Mouse (Mus musculus) olfactory bulb, adult 2 months (tissue): ENCODE data around the gene Matn1. TPM values are rescaled to one million over a fixed set of nuclear protein-coding genes. Genes with fewer than 3 reads are reported as not detected.

Experiments
- H3K27ac ChIP-seq: fragments of 200-500 bp; 2 replicates; pipeline ENCODE4 v1.5.1; 2012; ENCODE audit warnings: low read depth, low read length; ENCODE audit not compliant: insufficient read depth
- H3K4me1 ChIP-seq: fragments of 200-500 bp; 2 replicates; pipeline ENCODE4 v1.6.1; 2012; ENCODE audit warnings: low read length; ENCODE audit not compliant: control insufficient read depth, insufficient read depth
- H3K4me3 ChIP-seq: fragments of 200-500 bp; 2 replicates; pipeline ENCODE4 v1.5.1; 2012; ENCODE audit warnings: mild to moderate bottlenecking, low read depth, low read length, moderate library complexity; ENCODE audit not compliant: insufficient read depth
- CTCF ChIP-seq: fragments of 200-500 bp; IDR thresholded peaks from 2 replicates; pipeline ENCODE4 v1.5.1; 2012; ENCODE audit warnings: low read depth, mild to moderate bottlenecking, low read length, moderate library complexity; ENCODE audit not compliant: insufficient read depth
- POLR2A ChIP-seq: fragments of 200-500 bp; IDR thresholded peaks from 2 replicates; pipeline ENCODE4 v1.6.1; 2012; ENCODE audit warnings: mild to moderate bottlenecking, low read depth, low read length, moderate library complexity; ENCODE audit not compliant: insufficient read depth
- WGBS: fragments of 180-500 bp; shearing (Covaris S2); methylation state at CpG from one replicate; pipeline ENCODE4 v1.1.7; 2018; 5-methylcytosine and 5-hydroxymethylcytosine counted together
- polyA plus RNA-seq: library from polyadenylated mRNA; stranded (reverse); fragments of >200 nt; gene quantifications from 2 replicates; pipeline ENCODE4 v1.2.4, GENCODE M21; 2012; ENCODE audit warnings: low replicate concordance; ENCODE audit not compliant: missing spikeins, insufficient read depth, insufficient read length

Gene Matn1
- polyA plus RNA-seq: not detected in 2 replicates

DNA sequence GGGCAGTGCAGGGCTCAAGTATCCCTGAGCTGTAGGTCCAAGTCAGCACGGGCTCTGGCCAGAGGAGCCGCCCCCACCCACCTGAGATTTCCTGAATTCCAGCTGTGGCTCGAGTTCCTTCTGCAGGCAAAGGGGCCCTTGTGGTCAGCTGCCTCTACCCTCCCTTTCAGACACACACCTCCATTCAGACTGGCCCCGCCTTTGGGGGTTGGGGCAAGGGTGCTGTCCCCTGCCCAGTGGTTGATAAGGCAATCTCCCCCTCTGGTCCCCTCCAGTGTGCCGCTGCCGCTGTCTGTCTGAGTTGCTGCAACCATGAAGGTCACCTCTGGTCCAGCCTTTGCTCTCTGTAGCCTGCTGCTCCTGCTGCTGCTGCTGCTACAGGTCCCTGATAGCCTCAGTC, at the start of gene Matn1:
Matn1 (plus strand) TSS at position 274 of the 400 bp plus-strand sequence.
- H3K4me1 ChIP-seq: no peaks in the 10 kb centered on the region
- H3K27ac ChIP-seq: no peak within 1 kb of the TSS
- TF ChIP-seq POLR2A (no peak), CTCF (no peak)
- WGBS: 69% methylated on average over 6 of the region's 6 CpGs
- no peak within 1 kb of the TSS for H3K4me3 ChIP-seq

DNA sequence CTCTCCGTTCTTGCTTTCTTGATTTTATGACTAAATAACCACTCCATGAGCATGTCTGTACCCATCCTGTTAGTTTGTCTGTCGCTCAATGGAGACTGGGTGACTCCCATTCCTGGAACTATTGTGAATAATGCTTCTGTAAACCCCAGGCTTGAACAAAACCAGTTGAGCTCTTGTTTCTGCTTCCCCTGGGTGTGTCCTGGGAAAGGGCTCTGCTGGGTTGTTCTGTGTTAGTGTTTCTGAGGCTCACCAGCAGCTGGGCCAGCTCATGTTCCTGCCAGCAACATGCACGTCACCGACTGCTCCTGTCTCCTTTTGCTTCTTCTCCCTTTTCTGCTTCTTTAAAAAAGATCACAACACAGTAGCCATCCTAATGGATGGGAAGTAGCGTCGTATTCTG, 48.5 kb upstream of the Matn1 start:
- Histone ChIP-seq H3K4me3 (no peak overlapping the region), H3K27ac (no peak overlapping the region), H3K4me1 (peaks cover 3% of the 10 kb centered on the region; the same call in 1 of the 2 replicates)
- 92% methylated on average over 6 of the region's 6 CpGs for WGBS
- TF ChIP-seq POLR2A (no peak), CTCF (no peak)

DNA sequence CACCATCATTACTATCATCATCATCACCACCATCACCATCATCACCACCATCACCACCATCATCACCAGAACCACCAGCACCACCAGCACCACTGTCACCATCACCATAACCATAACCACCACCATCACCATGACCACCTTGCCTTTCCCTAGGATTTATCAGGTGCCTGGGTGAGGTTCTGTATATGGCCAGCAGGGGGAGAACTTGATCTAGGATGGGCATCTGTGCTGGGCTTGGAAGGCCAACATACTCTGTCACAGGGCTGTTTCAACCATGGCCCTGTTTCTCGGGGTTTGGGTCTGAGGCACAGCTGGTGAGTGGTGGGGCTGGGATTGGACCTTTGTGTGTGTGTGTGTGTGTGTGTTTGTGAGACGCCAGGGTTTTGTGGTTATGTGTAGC, 47.8 kb upstream of the Matn1 start:
- Histone ChIP-seq H3K4me3 (no peak overlapping the region), H3K4me1 (peaks cover 3% of the 10 kb centered on the region; the same call in 1 of the 2 replicates), H3K27ac (no peak overlapping the region)
- WGBS: 73% methylated on average over 2 of the region's 2 CpGs
- no peak for TF ChIP-seq CTCF
- no peak for TF ChIP-seq POLR2A

DNA sequence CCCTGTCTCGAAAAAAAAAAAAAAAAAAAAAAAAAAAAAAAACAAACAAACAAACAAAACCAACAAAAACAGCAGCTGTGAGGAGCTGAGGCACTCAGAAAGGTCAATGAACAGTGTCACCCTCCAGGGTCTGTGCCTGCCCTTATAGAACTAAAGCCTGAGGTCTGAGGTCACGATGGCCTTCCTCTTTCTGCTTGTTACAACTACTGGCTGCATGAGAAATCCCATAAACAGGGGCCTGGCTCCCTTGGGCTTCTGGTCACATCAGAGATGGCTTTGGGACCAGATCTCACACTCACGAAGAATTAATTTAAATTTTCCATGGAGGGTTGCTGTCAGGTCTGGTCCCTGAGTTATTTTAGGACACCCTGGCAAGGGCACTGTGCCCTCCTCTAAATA, 44.8 kb upstream of the Matn1 start:
- no peak for TF ChIP-seq CTCF
- no peak for TF ChIP-seq POLR2A
- Histone ChIP-seq H3K4me1 (no peaks in the 10 kb centered on the region), H3K27ac (no peak overlapping the region), H3K4me3 (no peak overlapping the region)
- 81% methylated on average over 3 of the region's 3 CpGs for WGBS

DNA sequence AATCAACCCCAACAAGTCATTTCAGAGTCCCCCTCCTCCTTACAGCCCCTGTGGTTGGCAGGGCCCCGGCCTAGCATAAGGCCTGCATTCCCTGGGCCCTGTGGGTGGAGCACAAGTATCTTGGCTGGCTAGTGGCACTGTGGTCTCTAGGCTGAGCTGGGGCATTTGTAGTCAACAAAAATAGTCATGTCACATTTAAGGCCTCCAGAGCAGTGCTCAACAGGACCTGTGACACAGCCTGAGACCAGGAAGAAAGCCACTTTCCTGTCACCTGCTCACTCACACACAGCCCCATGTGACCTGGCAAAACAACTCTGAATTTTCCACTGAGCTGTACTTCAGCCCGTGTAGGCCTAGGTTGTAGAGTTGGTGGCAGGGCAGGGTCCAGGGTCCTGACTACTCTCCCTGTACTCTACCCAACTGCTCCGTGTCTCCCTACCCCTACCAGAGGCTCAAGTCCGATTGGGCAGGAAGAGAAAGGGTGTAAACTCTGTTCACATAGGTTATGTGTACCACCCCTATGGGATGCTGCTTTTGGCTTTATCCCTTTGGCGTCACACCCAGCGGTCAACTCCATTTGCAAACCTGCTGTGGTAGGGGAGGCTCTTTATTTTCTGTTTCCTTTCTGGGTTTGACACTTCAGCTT, 44.3 kb upstream of the Matn1 start:
- no peak overlapping the region for H3K4me3 ChIP-seq
- H3K4me1 ChIP-seq: peaks cover 5% of the 10 kb centered on the region
- 87% methylated on average over 6 of the region's 6 CpGs for WGBS
- H3K27ac ChIP-seq: no peak overlapping the region
- no peak for TF ChIP-seq CTCF
- no peak for TF ChIP-seq POLR2A

DNA sequence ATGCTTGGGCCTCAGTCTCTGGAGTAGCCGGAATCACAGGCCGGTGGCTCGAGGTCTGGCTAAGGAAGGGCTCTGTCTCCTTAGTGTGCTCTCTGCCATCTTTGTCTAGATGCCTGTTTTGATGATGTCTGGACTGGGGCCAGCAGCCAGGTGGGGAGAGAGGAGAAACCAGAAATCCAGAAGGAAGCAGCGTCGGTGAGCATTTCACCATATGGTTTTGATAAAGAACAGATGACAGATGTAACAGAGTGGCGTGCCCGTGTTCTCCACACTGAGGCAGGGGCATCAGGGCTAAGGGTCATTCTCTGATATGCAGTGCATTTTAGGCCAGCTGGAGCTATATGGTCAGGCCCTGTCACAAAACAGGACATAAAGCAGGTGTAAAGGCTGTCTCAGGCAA, 43.4 kb upstream of the Matn1 start:
- 92% methylated on average over 7 of the region's 7 CpGs for WGBS
- Histone ChIP-seq H3K27ac (no peak overlapping the region), H3K4me3 (no peak overlapping the region), H3K4me1 (peaks cover 9% of the 10 kb centered on the region)
- no peak for TF ChIP-seq CTCF
- TF ChIP-seq POLR2A: no peak

DNA sequence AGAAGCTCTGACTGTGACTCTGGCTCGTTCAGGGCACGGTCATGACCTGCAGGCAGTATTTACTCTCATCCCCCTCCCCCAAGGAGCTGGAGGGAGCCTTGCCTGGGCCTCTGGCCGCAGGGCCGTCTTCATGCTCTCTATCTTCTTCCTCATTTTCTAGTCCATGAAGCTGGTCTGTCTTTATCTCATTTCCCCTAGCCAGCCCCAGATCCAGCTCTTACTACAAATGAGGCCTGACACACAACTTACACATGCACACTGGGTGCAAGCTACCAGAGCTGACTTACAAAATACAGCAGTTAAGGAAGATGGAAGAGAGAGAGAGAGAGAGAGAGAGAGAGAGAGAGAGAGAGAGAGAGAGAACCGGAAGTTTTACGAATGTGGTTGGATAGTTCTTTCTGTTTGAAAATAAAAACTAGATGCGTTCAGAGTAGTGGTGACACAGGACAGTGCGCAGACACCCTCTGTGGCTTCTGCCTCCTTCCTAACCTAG, 41.9 kb upstream of the Matn1 start:
- 92% methylated on average over 8 of the region's 8 CpGs for WGBS
- Histone ChIP-seq H3K4me3 (no peak overlapping the region), H3K27ac (no peak overlapping the region), H3K4me1 (peaks cover 14% of the 10 kb centered on the region)
- TF ChIP-seq CTCF (no peak), POLR2A (no peak)

DNA sequence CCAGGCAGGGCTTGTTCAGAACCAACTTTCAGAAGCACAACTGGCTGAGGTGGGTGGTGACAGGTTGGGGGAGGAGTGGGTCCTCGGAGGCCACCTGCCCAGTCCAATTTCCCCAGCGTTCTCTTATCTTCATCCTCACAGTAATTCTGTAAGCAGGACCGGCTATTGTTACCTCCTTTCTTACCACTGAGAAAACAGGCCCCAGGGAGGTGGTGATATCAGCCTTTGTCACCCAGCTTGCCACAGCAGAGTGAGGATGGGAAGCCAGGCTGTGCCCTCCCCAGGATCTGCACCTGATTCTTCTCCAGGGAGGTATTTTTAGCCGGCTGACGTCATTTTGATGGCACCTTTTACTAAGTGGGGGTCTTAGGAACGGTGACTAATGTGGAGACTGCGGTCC, 39.2 kb upstream of the Matn1 start:
- 77% methylated on average over 7 of the region's 7 CpGs for WGBS
- no peak overlapping the region for H3K27ac ChIP-seq
- H3K4me3 ChIP-seq: no peak overlapping the region
- H3K4me1 ChIP-seq: peaks cover 30% of the 10 kb centered on the region
- TF ChIP-seq CTCF (no peak), POLR2A (no peak)

DNA sequence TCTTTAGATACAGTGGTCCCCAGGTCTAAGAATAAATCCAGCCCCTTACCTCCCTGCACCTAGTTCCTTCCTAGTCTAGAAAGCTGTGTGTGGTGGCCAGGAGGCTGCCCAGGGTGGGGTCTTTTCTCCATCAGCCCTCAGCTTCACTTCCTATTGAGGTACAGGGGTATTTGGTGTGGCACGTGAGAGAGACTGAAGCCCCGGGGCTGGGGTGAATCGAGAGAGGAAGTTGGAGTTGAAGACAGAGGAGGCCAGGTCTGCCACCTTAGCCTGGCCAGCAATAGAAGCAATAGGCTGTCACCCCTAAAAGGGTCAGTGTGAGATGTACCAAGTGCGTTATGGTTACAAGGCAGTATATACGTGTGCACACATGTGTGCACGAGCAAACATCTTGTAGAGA, 38.3 kb upstream of the Matn1 start:
- Histone ChIP-seq H3K4me1 (peaks cover 36% of the 10 kb centered on the region), H3K27ac (no peak overlapping the region), H3K4me3 (no peak overlapping the region)
- 89% methylated on average over 6 of the region's 6 CpGs for WGBS
- TF ChIP-seq CTCF (no peak), POLR2A (no peak)

DNA sequence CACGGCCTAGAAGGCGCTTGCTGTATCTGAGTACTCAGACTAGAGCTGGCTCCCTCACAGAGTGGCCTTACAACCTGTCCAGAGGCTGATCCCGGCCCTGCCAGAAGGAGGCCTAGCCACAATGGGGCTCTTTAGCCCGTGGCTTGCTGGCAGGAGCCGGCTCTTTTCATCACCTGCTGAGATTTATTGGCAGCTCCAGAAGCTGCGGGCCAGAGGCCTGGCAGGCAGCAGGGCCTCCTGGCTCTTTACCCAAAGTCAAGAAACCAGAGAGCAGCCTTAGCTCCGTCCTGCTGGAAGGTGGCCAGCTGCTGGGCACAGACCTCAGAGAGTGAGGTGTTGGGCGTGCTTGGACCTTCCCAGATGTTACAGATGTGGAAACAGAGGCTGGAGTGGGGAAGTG, 37.9 kb upstream of the Matn1 start:
- H3K4me3 ChIP-seq: no peak overlapping the region
- TF ChIP-seq CTCF (no peak), POLR2A (no peak)
- H3K4me1 ChIP-seq: peaks cover 36% of the 10 kb centered on the region
- 72% methylated on average over 8 of the region's 8 CpGs for WGBS
- H3K27ac ChIP-seq: no peak overlapping the region
